Mouse (Mus musculus) lung, postnatal 0 days (tissue): ENCODE results near the gene Rgl3. TPM values are rescaled to one million over a fixed set of nuclear protein-coding genes. Genes with fewer than 3 reads are reported as not detected.

Source experiments
- ATAC-seq: fragments of 200-750 bp; cut with Nextera tagmentation; 2 replicates; pipeline ENCODE4 v1.8.0; 2017; ENCODE audit warnings: moderate library complexity
- DNase-seq: peaks from one replicate; pipeline ENCODE4 v3.0.0-alpha.2; 2016; ENCODE audit warnings: low spot score
- H3K27ac ChIP-seq: fragments of 300-500 bp; sonication (generic); 2 replicates; pipeline ENCODE4 v1.5.1; 2014; ENCODE audit warnings: antibody characterized with exemption, mild to moderate bottlenecking, low read length, mixed read lengths
- H3K27me3 ChIP-seq: fragments of 300-500 bp; sonication (generic); replicated peaks from 2 replicates; pipeline ENCODE4 v1.6.1; 2014; ENCODE audit warnings: low read length, mixed read lengths; ENCODE audit not compliant: insufficient read depth
- H3K36me3 ChIP-seq: fragments of 300-500 bp; sonication (generic); 2 replicates; pipeline ENCODE4 v1.6.1; 2014; ENCODE audit warnings: low read length, mixed read lengths; ENCODE audit not compliant: insufficient read depth
- H3K4me1 ChIP-seq: fragments of 300-500 bp; sonication (generic); 2 replicates; pipeline ENCODE4 v1.6.1; 2014; ENCODE audit warnings: antibody characterized with exemption, low read depth, low read length, mixed read lengths; ENCODE audit not compliant: insufficient read depth
- H3K4me2 ChIP-seq: fragments of 300-500 bp; sonication (generic); replicated peaks from 2 replicates; pipeline ENCODE4 v1.6.1; 2014; ENCODE audit warnings: low read depth, mild to moderate bottlenecking, low read length, moderate library complexity, mixed read lengths
- H3K4me3 ChIP-seq: fragments of 300-500 bp; sonication (generic); 2 replicates; pipeline ENCODE4 v1.5.1; 2014; ENCODE audit warnings: low read depth, low read length
- H3K9ac ChIP-seq: fragments of 300-500 bp; sonication (generic); replicated peaks from 2 replicates; pipeline ENCODE4 v1.6.1; 2014; ENCODE audit warnings: low read depth, mild to moderate bottlenecking
- H3K9me3 ChIP-seq: fragments of 300-500 bp; sonication (generic); 2 replicates; pipeline ENCODE4 v1.6.1; 2016; ENCODE audit warnings: low read length, mixed read lengths
- CTCF ChIP-seq: IDR thresholded peaks from 2 replicates; pipeline ENCODE4 v1.5.1; 2016; ENCODE audit warnings: antibody characterized with exemption, mild to moderate bottlenecking
- EP300 ChIP-seq: IDR thresholded peaks from 2 replicates; pipeline ENCODE4 v1.6.1; 2016; ENCODE audit warnings: antibody characterized with exemption, mild to moderate bottlenecking, control low read depth
- WGBS: fragments of 180-500 bp; shearing (Covaris S2); extraction: QIAGEN DNeasy Blood & Tissue Kit; methylation state at CpG from one replicate; pipeline ENCODE4 v1.1.7; 2014; 5-methylcytosine and 5-hydroxymethylcytosine counted together
- polyA plus RNA-seq: library from polyadenylated mRNA; unstranded; fragments of >200 nt; fragmentation: Nextera tagmentation; extraction: Ambion mirVana; gene quantifications from 2 replicates; pipeline ENCODE4 v1.2.1, GENCODE M21; 2015

Gene Rgl3
- polyA plus RNA-seq, 1 experiment from 2014 or later, result 6.0 TPM

- Histone ChIP-seq H3K27ac (no peak overlapping the region), H3K9ac (no peak overlapping the region), H3K27me3 (no peaks in the 10 kb centered on the region), H3K4me1 (no peaks in the 10 kb centered on the region), H3K36me3 (no peaks in the 10 kb centered on the region), H3K4me3 (no peak overlapping the region), H3K9me3 (no peaks in the 10 kb centered on the region), H3K4me2 (no peak overlapping the region)
- TF ChIP-seq EP300 (no peak), CTCF (no peak)
- 11% methylated on average over 26 of the region's 28 CpGs for WGBS
- ATAC-seq (no peak), DNase-seq (no peak)
Measured at GRCm38 (mm10) chr9:21947540-21948130, 41.6 kb downstream of the Rgl3 start.

DNA sequence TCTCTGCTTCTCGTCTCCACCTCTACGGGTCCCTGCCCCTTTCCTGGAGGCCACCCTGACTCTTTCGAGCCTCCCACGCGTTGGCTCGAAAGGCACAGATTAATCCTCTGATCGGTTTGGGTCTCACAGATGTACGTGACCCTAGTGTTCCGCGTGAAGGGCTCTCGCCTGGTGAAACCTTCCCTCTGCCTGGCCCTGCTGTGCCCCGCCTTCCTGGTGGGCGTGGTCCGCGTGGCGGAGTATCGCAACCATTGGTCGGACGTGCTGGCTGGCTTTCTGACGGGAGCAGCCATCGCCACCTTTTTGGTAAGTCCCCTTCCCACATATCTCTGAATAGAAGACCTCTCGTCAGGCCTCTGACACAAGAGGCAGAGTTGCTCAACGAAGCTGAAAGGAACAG, 45.0 kb downstream of the Rgl3 start:
- Histone ChIP-seq H3K27me3 (no peaks in the 10 kb centered on the region), H3K27ac (no peak overlapping the region), H3K9me3 (no peaks in the 10 kb centered on the region), H3K36me3 (no peaks in the 10 kb centered on the region), H3K4me3 (no peak overlapping the region), H3K9ac (no peak overlapping the region), H3K4me1 (no peaks in the 10 kb centered on the region), H3K4me2 (no peak overlapping the region)
- TF ChIP-seq CTCF (no peak), EP300 (no peak)
- no peak for ATAC-seq
- DNase-seq, result no peak
- WGBS, result 15% methylated on average over 23 of the region's 23 CpGs

- 39% methylated on average over 12 of the region's 12 CpGs for WGBS
- H3K27ac ChIP-seq, result no peak overlapping the region
- ATAC-seq (no peak), DNase-seq (no peak)
- H3K4me1 ChIP-seq, result no peaks in the 10 kb centered on the region
- H3K36me3 ChIP-seq, result no peaks in the 10 kb centered on the region
- H3K9me3 ChIP-seq, result no peaks in the 10 kb centered on the region
- H3K4me3 ChIP-seq, result no peak overlapping the region
- H3K4me2 ChIP-seq, result no peak overlapping the region
- no peak overlapping the region for H3K9ac ChIP-seq
- H3K27me3 ChIP-seq, result no peaks in the 10 kb centered on the region
- TF ChIP-seq EP300, result no peak
Measured at GRCm38 (mm10) chr9:21943638-21944037, 45.6 kb downstream of the Rgl3 start.

GRCm38 (mm10) chr9:21943046-21943445, 46.2 kb downstream of the Rgl3 start:
- TF ChIP-seq EP300 (no peak), CTCF (no peak)
- WGBS, result 75% methylated on average over 12 of the region's 12 CpGs

DNA sequence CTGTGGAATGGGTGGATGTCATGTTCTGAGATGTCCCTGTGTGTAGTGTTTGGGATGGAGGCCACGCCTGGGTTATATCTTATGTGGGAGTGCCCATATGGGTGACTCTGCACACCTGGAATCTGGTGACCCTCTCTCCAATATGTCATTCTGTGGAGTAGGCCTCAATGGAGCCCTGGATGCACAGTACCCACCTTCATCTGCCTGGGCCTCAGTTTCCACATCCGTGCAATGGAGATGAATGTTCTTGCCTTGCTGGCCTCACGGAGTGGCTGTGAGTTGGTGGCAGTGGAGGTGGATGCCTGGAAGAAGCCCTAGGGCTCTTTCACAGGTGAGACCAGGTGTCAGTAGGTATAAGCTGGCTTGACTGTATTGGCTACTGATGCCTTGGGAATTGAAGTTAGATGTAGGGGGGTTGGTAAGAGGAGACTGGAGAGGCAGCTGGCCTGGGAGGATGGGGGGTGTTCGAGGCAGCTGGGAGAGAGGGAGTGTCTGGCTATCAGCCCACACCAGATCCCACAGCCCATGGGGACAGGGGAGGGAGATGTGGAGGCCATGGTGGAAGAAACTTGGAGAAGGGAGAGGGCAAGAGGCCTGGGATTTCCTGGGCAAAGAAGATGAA, 50.9 kb downstream of the Rgl3 start:
- H3K4me1 ChIP-seq, result no peaks in the 10 kb centered on the region; the same call in 1 of the 2 replicates
- no peak overlapping the region for H3K4me2 ChIP-seq
- no peaks in the 10 kb centered on the region for H3K9me3 ChIP-seq
- TF ChIP-seq CTCF, result no peak
- TF ChIP-seq EP300, result no peak
- H3K36me3 ChIP-seq, result no peaks in the 10 kb centered on the region
- H3K9ac ChIP-seq, result no peak overlapping the region
- no peak for DNase-seq
- no peak overlapping the region for H3K4me3 ChIP-seq
- WGBS, result 74% methylated on average over 4 of the region's 4 CpGs
- ATAC-seq, result no peak
- no peaks in the 10 kb centered on the region for H3K27me3 ChIP-seq
- H3K27ac ChIP-seq, result no peak overlapping the region

More at GRCm38 (mm10) chr9:21943046-21943445, 46.2 kb downstream of the Rgl3 start:
- Histone ChIP-seq H3K9ac (no peak overlapping the region), H3K9me3 (no peaks in the 10 kb centered on the region), H3K4me1 (no peaks in the 10 kb centered on the region), H3K4me3 (no peak overlapping the region), H3K27me3 (no peaks in the 10 kb centered on the region), H3K36me3 (no peaks in the 10 kb centered on the region), H3K27ac (no peak overlapping the region), H3K4me2 (no peak overlapping the region)
- ATAC-seq (no peak), DNase-seq (no peak)

GRCm38 (mm10) chr9:21937711-21938175, 51.5 kb downstream of the Rgl3 start:
- WGBS, result 71% methylated on average over 4 of the region's 4 CpGs
- Histone ChIP-seq H3K4me3 (no peak overlapping the region), H3K36me3 (no peaks in the 10 kb centered on the region), H3K9ac (no peak overlapping the region), H3K27me3 (no peaks in the 10 kb centered on the region), H3K4me2 (no peak overlapping the region), H3K27ac (no peak overlapping the region), H3K9me3 (no peaks in the 10 kb centered on the region), H3K4me1 (no peaks in the 10 kb centered on the region; the same call in 1 of the 2 replicates)
- DNase-seq, result no peak
- no peak for ATAC-seq
- TF ChIP-seq EP300 (no peak), CTCF (no peak)
